Mouse (Mus musculus) ovary, adult 10 weeks (tissue): ENCODE results near the gene Pip5kl1. TPM values are rescaled to one million over a fixed set of nuclear protein-coding genes. Genes with fewer than 3 reads are reported as not detected.

Experiments
- polyA plus RNA-seq: library from polyadenylated mRNA; stranded (reverse); fragments of 350-450 nt; fragmentation: Illumina TruSeq; extraction: RNeasy Lipid Tissue Mini Kit (QIAGEN cat#74804); gene quantifications from one replicate; pipeline ENCODE4 v1.2.3, GENCODE M21; 2014

The Pip5kl1 gene
- not detected for polyA plus RNA-seq

DNA sequence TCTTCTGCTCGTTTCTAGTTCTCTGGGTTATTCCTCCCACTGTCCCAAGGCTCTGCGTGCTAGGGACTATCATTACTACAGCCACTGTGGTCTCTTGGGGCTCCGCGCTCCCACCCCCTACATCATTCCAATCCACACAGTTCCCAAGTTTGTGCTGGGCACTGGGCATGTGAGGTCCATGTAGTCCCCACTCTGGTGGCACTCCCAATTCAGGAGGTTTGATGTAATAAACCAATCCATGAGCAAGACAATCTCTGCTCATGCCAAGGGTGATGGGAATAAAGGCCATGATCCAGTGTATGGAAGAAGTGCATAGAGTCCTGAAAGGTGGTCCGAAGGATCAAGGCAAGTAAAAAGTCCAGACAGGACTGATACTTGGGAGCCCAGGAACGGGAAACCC, at the start of gene Pip5kl1:
Pip5kl1 (plus strand) TSS at position 301 of the 400 bp plus-strand sequence.

DNA sequence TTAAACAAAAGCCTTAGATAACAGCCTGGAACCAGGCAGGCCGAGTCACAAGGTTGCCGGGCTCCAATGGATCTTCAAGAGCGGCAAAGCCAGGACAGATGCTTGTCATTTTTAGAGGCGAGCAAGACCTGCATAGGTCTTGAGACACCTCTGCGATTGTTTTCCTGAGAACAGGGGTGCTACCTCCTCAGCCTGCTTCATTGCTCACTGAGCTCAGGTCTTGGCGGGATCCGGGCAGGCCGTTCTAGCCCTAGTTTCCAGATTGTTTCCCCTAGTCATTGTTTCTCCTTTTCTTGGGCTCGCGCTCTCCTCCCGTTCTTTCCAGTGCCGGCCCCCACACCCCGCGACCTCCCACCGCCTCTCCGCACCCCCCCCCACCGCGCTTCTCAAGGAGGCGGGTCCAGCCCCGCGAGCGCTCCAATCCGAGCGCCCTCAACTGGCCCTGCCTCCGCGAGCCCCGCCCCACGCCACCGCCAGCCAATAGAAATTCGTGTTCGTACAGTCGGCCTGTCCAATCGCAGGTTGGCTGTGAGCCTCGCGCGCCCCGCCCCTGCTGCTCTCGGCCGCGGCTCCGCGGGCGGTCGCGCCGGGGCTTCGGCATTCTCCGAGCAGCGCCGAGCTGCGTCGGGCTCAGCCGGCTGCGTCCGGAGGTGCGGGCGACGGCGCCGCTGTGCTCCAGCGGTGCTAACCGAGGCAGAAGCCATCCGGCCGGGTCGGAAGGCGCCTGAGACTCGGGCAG, 39.7 kb upstream of the Pip5kl1 start, which contains the start of gene Fam102a:
Fam102a (plus strand) TSS at position 600 of the 739 bp plus-strand sequence.

DNA sequence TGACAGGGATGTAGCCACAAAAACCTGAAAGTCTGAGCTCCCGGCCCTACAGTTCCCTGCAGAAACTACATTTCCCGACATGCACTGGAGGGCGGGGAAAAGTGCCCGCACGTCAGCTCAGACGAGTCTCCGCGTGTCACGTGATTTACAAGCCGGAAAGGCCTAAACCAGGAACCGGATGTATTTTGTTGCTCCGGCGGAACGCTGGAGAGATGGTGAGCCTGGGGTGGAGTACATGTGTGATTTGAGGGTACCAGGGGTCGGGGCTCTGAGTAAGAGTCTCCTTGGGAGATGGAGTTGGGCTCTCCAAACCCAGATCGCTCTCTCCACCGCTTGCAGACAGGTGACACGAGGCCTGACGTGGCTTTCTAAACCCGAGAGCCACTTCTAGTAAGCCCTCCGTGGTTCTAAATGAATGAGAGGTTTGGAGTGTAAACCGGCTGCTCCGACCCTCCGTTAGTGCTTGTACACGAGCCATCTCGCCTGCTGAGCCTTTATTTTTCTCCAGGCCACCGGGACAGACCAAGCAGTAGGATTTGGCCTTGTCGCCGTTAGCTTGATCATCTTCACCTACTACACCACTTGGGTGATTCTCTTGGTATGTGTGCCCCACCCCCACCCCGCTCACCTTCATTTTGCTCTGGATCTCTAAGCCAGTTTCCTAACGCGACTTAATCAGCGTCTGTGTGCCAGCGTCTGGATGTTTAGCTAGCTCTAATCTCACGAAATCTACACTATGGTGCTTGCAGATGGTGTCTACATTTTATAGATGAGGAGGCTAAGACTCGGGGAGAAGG, 3.7 kb upstream of the Pip5kl1 start, which contains the start of gene Dpm2:
Dpm2 (plus strand) TSS at position 161 of the 797 bp plus-strand sequence.

DNA sequence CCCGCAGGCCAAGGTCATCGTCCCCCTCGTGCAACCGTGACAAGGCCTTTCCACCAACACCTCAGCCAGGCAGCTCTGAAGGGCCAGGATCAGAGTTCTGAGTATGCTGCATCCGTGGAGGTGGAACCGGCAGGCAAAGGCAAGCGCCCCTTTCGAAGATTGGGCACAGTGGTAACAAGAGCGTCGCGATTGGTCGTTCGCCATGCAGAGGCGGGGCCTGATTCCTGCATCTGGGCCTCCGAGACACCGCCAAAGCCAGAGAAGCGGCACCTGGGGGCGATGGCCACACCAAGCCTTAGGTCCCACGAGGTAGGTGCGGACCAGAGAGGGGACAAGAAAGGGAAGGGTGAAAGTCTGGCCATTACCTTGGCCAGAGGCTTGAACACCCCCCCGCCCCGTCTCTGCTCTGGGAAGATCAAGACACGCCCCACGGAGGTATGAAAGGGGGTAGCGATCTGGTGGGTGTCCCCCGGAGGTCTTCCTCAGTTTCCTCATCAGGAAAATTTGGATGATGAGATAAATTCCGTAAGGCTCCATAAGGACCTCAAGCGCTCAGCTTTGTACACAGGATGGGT, 1.1 kb downstream of the Pip5kl1 start, which contains the start of gene 9430097D07Rik:
9430097D07Rik (minus strand) TSS at position 99 of the 575 bp plus-strand sequence.

DNA sequence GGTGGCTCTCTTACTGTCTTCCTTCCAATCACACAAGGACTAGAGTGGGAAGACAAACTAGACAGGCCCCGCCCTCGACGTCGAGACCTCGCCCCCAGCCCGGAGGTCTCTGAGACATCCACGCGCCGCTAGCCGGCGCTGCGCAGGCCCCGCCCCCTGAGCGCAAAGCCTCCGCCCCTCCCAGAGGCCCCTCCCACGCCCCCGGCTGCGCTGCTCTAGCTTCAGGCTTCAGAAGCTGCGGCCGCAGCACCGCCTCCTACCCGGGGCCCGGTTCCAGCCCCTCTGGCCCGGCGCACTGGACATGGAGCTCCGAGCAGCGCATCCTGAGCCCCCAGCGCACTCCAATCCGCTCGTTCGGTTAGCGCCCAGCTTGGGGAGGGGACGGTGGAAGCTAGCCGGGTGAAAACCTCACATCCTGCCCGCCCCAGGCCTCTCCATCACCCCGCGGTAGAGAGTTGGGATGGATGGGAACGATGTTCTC, 12.3 kb downstream of the Pip5kl1 start, which contains the start of gene St6galnac4:
St6galnac4 (plus strand) TSS at position 225 of the 481 bp plus-strand sequence.

GRCm38 (mm10) chr2:32599409-32599808, 24.8 kb downstream of the Pip5kl1 start, which contains the start of gene St6galnac6:
TSS of gene St6galnac6 (plus strand) at chr2:32599709.

DNA sequence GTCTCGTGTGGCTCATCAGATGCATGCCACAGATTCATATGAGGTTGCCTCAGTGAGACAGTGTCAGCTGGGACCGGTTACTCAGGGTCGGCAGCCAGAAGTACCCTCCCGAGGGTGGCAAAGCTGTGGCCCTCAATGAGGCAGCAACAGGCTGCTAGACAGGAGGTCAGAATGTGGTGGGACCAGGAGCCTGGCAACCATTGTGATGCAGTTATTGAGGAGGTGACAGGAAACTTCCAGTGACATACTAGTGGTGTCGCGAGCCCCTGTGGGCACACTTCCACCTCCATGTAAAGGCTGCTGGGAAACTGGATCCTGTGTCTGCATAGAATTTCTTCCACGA, 46.9 kb downstream of the Pip5kl1 start, which contains the start of gene Ak1:
Ak1 (plus strand) TSS at position 242 of the 343 bp plus-strand sequence.

Other genes starting within 250 kb of the Pip5kl1 start
- 4.8 TPM for gene Ciz1, start 222.5 kb upstream of the Pip5kl1 start, polyA plus RNA-seq
- 1.4 TPM for gene Dnm1, start 221.5 kb upstream of the Pip5kl1 start, polyA plus RNA-seq
- 1.7 TPM for gene 1110008P14Rik, start 192.9 kb upstream of the Pip5kl1 start, polyA plus RNA-seq
- gene Lcn2, start 186.5 kb upstream of the Pip5kl1 start, polyA plus RNA-seq = 5.6 TPM
- gene Ptges2, start 178.9 kb upstream of the Pip5kl1 start, polyA plus RNA-seq = 1.9 TPM
- gene Naif1, start 124.3 kb upstream of the Pip5kl1 start, polyA plus RNA-seq = 0.83 TPM
- gene Slc25a25, start 123.4 kb upstream of the Pip5kl1 start, polyA plus RNA-seq = 1.1 TPM
- 4.4 TPM for gene Fam102a, start 39.5 kb upstream of the Pip5kl1 start, polyA plus RNA-seq
- gene Dpm2, start 3.9 kb upstream of the Pip5kl1 start, polyA plus RNA-seq = 3.4 TPM
- not detected for gene 9430097D07Rik, start 887 bp downstream of the Pip5kl1 start, polyA plus RNA-seq
- 1.8 TPM for gene St6galnac4, start 12.3 kb downstream of the Pip5kl1 start, polyA plus RNA-seq
- gene St6galnac6, start 24.9 kb downstream of the Pip5kl1 start, polyA plus RNA-seq = 2.8 TPM
- 1.8 TPM for gene Ak1, start 47.0 kb downstream of the Pip5kl1 start, polyA plus RNA-seq
- 1.1 TPM for gene Eng, start 71.8 kb downstream of the Pip5kl1 start, polyA plus RNA-seq
- 1.2 TPM for gene Fpgs, start 129.3 kb downstream of the Pip5kl1 start, polyA plus RNA-seq
- gene Cdk9, start 138.3 kb downstream of the Pip5kl1 start, polyA plus RNA-seq = 61.4 TPM
- gene Sh2d3c, start 146.3 kb downstream of the Pip5kl1 start, polyA plus RNA-seq = 0.14 TPM
- gene 6330409D20Rik, start 166.2 kb downstream of the Pip5kl1 start, polyA plus RNA-seq = not detected
- gene Tor2a, start 182.4 kb downstream of the Pip5kl1 start, polyA plus RNA-seq = 1.0 TPM
- gene Ttc16, start 200.8 kb downstream of the Pip5kl1 start, polyA plus RNA-seq = 0.37 TPM
- gene Ptrh1, start 201.0 kb downstream of the Pip5kl1 start, polyA plus RNA-seq = not detected
- not detected for gene Cfap157, start 209.6 kb downstream of the Pip5kl1 start, polyA plus RNA-seq